Mouse (Mus musculus) erythroblast, embryonic 14.5 days (primary cell): ENCODE results near the gene Nyap2.

Source experiments
- GATA1 ChIP-seq: IDR thresholded peaks from 2 replicates; pipeline ENCODE4 v1.6.1; 2012; ENCODE audit warnings: low read length, inconsistent platforms, mixed read lengths
- TAL1 ChIP-seq: IDR thresholded peaks from 3 replicates; pipeline ENCODE4 v1.6.1; 2012; ENCODE audit warnings: low read length, inconsistent platforms, mixed read lengths

DNA sequence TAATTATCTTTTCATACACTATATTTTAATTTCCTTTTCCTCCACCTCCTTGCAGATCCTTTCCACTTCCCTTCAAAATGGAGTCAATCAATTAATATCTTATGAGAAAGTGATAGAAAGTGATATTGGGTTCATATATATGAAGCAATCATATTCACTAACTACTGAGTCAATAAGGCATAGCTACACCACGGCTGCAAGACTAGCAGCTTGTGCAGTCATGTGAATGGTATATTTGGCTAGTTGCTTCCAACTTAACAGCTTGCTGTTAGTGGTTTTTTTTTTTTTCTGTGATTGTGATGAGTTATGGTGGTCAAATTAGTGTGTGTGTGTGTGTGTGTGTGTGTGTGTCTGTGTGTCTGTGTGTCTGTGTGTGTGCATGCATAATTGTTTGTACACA, 25.0 kb downstream of the Nyap2 start:
- TF ChIP-seq GATA1 (no peak), TAL1 (no peak)
